Mouse (Mus musculus) WW6 (cell line): Measurements from ENCODE around the gene Utp14a.

Source experiments
- DNase-seq: peaks from one replicate; pipeline ENCODE4 v3.0.0-alpha.2; 2013; ENCODE audit warnings: low read depth, low spot score

The Utp14a gene

GRCm38 (mm10) chrX:48311727-48312126 is 55.1 kb downstream of the Utp14a start:
- DNase-seq, result no peak

DNA sequence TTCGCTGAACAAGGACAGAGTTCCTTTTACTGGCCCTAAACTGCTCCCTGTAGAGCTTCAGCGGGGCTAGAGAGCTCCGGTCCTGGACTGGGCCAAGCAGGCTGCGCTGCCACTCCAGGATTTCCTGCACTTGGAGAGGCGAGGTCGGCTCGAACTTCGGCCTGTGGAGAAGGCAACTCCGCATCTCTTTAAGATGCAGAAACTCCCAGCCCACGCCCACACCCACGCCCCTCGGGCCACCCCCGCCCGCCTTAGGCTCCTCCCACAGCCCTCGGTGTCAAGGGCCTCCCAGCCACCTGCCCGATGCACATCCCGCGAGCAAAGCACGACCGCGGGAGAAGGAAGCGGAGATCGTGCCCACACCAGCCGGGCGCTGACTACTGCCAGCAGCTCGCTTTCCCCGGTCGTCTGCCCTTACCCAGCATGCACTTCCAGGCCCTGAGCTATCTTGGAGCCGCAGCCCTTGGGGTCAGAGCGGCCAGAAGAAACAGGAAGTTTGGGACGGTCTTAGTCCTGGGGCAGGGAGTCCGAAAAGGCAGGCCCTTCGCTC is 57.9 kb downstream of the Utp14a start:
- DNase-seq, result peak; percentile 59

- DNase-seq, result no peak
Measured at GRCm38 (mm10) chrX:48317444-48317843, 60.8 kb downstream of the Utp14a start.

- no peak for DNase-seq
Measured at GRCm38 (mm10) chrX:48318194-48318593, 61.5 kb downstream of the Utp14a start.
